Mouse (Mus musculus) forebrain, embryonic 14.5 days (tissue): Measurements from ENCODE around the gene Cuta. TPM values are rescaled to one million over a fixed set of nuclear protein-coding genes. Genes with fewer than 3 reads are reported as not detected.
"Not testable (repeated sequence)": the region's sequence is repeated elsewhere in the genome, so short reads cannot be mapped to it uniquely, and the experiment has no call there.

ENCODE experiments used
- ATAC-seq: fragments of 200-750 bp; cut with Nextera tagmentation; 2 replicates; pipeline ENCODE4 v1.8.0; 2017; ENCODE audit warnings: mild to moderate bottlenecking, moderate library complexity
- DNase-seq: peaks from one replicate; pipeline ENCODE4 v3.0.0-alpha.2; 2015; ENCODE audit warnings: low spot score
- H3K27ac ChIP-seq: fragments of 300-500 bp; sonication (generic); 2 replicates; pipeline ENCODE4 v1.5.1; 2014; ENCODE audit warnings: low read depth, mild to moderate bottlenecking, control low read depth, low read length, moderate library complexity
- H3K27me3 ChIP-seq: fragments of 300-500 bp; sonication (generic); replicated peaks from 2 replicates; pipeline ENCODE4 v1.6.1; 2014; ENCODE audit warnings: low read length, control low read depth, mixed read lengths; ENCODE audit not compliant: control insufficient read depth, insufficient read depth
- H3K36me3 ChIP-seq: fragments of 300-500 bp; sonication (generic); 2 replicates; pipeline ENCODE4 v1.6.1; 2014; ENCODE audit warnings: low read length, control low read depth; ENCODE audit not compliant: control insufficient read depth, insufficient read depth
- H3K4me1 ChIP-seq: fragments of 300-500 bp; sonication (generic); 2 replicates; pipeline ENCODE4 v1.6.1; 2014; ENCODE audit warnings: antibody characterized with exemption, low read length, control low read depth; ENCODE audit not compliant: control insufficient read depth, insufficient read depth
- H3K4me2 ChIP-seq: fragments of 300-500 bp; sonication (generic); 2 replicates; pipeline ENCODE4 v1.6.1; 2014; ENCODE audit warnings: mild to moderate bottlenecking, control low read depth, low read length
- H3K4me3 ChIP-seq: fragments of 300-500 bp; sonication (generic); 2 replicates; pipeline ENCODE4 v1.5.1; 2014; ENCODE audit warnings: low read depth, low read length, control low read depth
- H3K9ac ChIP-seq: fragments of 300-500 bp; sonication (generic); 2 replicates; pipeline ENCODE4 v1.6.1; 2014; ENCODE audit warnings: mild to moderate bottlenecking, low read length, control low read depth, moderate library complexity
- H3K9me3 ChIP-seq: fragments of 300-500 bp; sonication (generic); replicated peaks from 2 replicates; pipeline ENCODE4 v1.6.1; 2016; ENCODE audit warnings: low read length, control low read depth, mixed read lengths; ENCODE audit not compliant: control insufficient read depth
- WGBS: fragments of 180-500 bp; shearing (Covaris S2); extraction: QIAGEN DNeasy Blood & Tissue Kit; methylation state at CpG from one replicate; pipeline ENCODE4 v1.1.7; 2014; 5-methylcytosine and 5-hydroxymethylcytosine counted together
- polyA plus RNA-seq: library from polyadenylated mRNA; unstranded; fragments of >200 nt; fragmentation: Nextera tagmentation; extraction: Ambion mirVana; gene quantifications from 2 replicates; pipeline ENCODE4 v1.2.1, GENCODE M21; 2014

Gene Cuta
- polyA plus RNA-seq, 1 experiment from 2014 or later = 150 TPM

GRCm38 (mm10) chr17:26917560-26917959 lies 21.8 kb downstream of the Cuta start:
- Histone ChIP-seq H3K9ac (peak overlapping the region; percentile 64), H3K4me3 (peak overlapping the region; percentile 60), H3K4me2 (peak overlapping the region; percentile 63)
- 0% methylated on average over 12 of the region's 12 CpGs for WGBS
- H3K27ac ChIP-seq, H3K27me3 ChIP-seq, DNase-seq, H3K9me3 ChIP-seq, H3K36me3 ChIP-seq, ATAC-seq, H3K4me1 ChIP-seq: not testable (repeated sequence)

DNA sequence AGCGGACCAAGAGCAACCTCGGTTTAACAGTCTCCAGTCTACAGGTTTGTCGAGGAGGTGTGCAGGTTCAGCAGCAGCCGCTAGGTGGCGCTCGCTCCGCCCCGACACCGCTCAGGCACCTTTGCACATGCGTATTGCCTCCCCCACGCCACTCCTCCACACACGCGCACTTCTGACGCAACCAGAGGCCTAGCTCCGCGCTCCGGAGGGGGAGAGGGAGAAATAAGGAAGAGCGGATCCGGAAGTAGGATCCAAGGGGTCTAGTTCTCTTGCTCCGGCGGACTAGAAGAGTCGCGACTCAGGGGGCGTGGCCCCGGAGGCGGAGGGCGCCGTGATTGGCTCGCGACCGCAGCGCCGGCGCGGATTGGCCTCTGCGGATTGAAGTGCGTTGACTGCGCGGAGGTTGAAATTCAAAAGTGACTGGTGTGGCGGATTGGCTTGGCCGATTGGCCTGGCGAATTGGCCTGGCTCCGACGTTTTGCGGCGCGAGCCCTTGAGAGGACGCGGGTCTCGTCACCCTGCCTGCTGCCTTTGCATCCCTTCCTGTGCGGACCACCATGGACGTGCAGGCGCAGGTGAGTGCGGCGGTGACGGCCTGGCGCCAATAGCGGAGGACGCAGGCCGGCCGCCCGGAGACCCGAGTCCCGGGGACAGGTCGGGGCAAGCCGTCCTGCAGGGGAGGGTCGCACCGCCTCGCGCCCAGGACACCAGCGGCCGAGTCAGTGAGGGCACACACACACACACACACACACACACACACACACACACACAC lies 22.5 kb downstream of the Cuta start, which contains the start of gene Kifc5b:
TSS of gene Kifc5b (plus strand) at position 381 of the 772 bp plus-strand sequence.
- ATAC-seq = peak; percentile 100
- WGBS = under 1% methylated on average over 70 of the region's 72 CpGs
- no peak within 1 kb of the TSS for H3K27ac ChIP-seq

GRCm38 (mm10) chr17:26915248-26915647 lies 24.1 kb downstream of the Cuta start:
- no peaks in the 10 kb centered on the region for H3K27me3 ChIP-seq
- DNase-seq = no peak
- no peaks in the 10 kb centered on the region for H3K36me3 ChIP-seq
- no peaks in the 10 kb centered on the region for H3K9me3 ChIP-seq
- H3K9ac ChIP-seq = no peak overlapping the region
- no peak for ATAC-seq
- H3K4me3 ChIP-seq = no peak overlapping the region
- 38% methylated on average over 1 of the region's 1 CpGs for WGBS
- no peak overlapping the region for H3K27ac ChIP-seq
- no peaks in the 10 kb centered on the region for H3K4me1 ChIP-seq
- no peak overlapping the region for H3K4me2 ChIP-seq

More for the DNA sequence above, 22.5 kb downstream of the Cuta start, which contains the start of gene Kifc5b:
- no peaks in the 10 kb centered on the region for H3K9me3 ChIP-seq
- peak; percentile 100 for DNase-seq
- H3K9ac ChIP-seq = peak within 1 kb of the TSS; percentile 64
- H3K4me2 ChIP-seq = peak within 1 kb of the TSS; percentile 63
- no peaks in the 10 kb centered on the region for H3K4me1 ChIP-seq
- peaks cover 5% of the 10 kb centered on the region; the same call in 1 of the 2 replicates for H3K36me3 ChIP-seq
- no peaks in the 10 kb centered on the region for H3K27me3 ChIP-seq
- H3K4me3 ChIP-seq = peak within 1 kb of the TSS; percentile 60

- DNase-seq, H3K36me3 ChIP-seq, ATAC-seq, H3K27ac ChIP-seq, H3K4me1 ChIP-seq, H3K4me3 ChIP-seq, H3K9ac ChIP-seq, H3K4me2 ChIP-seq, H3K9me3 ChIP-seq, H3K27me3 ChIP-seq: not testable (repeated sequence)
- 62% methylated on average over 14 of the region's 15 CpGs for WGBS
Measured at GRCm38 (mm10) chr17:26907506-26907905, 31.9 kb downstream of the Cuta start.

DNA sequence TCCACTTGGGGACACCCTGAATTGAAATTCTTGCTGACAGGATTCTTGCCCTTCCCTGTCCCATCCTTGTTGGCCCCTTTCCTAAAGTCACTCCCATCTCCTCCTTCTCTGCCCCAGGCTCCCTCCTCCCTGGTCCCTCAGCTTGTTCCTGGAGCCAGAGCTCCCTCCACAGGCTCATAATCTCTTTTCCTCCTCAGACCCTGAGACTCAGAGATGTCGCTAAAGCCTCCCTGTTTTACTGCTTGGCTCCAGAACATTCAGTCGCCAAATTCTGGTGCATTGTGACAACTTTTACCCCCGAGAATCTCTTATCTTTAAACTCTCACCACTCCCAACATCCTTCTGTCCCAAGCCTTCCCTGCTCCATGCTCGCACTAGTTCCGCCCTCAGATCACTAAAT lies 35.0 kb downstream of the Cuta start:
- Histone ChIP-seq H3K36me3 (no peaks in the 10 kb centered on the region), H3K27me3 (no peaks in the 10 kb centered on the region), H3K9me3 (no peaks in the 10 kb centered on the region), H3K4me2 (no peak overlapping the region), H3K27ac (no peak overlapping the region), H3K9ac (no peak overlapping the region), H3K4me1 (no peaks in the 10 kb centered on the region), H3K4me3 (no peak overlapping the region)
- no peak for ATAC-seq
- 58% methylated on average over 5 of the region's 5 CpGs for WGBS
- no peak for DNase-seq

- Histone ChIP-seq H3K27me3 (0 out of 2 replicates have a peak, but pooled peaks cover 4% of the 10 kb centered on the region), H3K9ac (no peak overlapping the region), H3K36me3 (no peaks in the 10 kb centered on the region), H3K4me3 (no peak overlapping the region), H3K27ac (no peak overlapping the region), H3K9me3 (no peaks in the 10 kb centered on the region), H3K4me1 (no peaks in the 10 kb centered on the region), H3K4me2 (no peak overlapping the region)
- 82% methylated on average over 6 of the region's 6 CpGs for WGBS
- DNase-seq (no peak), ATAC-seq (no peak)
Measured at GRCm38 (mm10) chr17:26900916-26901315, 38.5 kb downstream of the Cuta start.

GRCm38 (mm10) chr17:26895578-26895977 lies 43.8 kb downstream of the Cuta start:
- whole genome bisulfite sequencing = 11% methylated on average over 10 of the region's 10 CpGs
- H3K4me3 ChIP-seq = no peak overlapping the region
- no peak overlapping the region for H3K4me2 ChIP-seq
- H3K27ac ChIP-seq = no peak overlapping the region
- no peaks in the 10 kb centered on the region for H3K36me3 ChIP-seq
- ATAC-seq = no peak
- H3K9me3 ChIP-seq = no peaks in the 10 kb centered on the region
- no peak overlapping the region for H3K9ac ChIP-seq
- peak; percentile 59 for DNase-seq
- H3K27me3 ChIP-seq = 0 out of 2 replicates have a peak, but pooled peaks cover 4% of the 10 kb centered on the region
- peaks cover 16% of the 10 kb centered on the region for H3K4me1 ChIP-seq

DNA sequence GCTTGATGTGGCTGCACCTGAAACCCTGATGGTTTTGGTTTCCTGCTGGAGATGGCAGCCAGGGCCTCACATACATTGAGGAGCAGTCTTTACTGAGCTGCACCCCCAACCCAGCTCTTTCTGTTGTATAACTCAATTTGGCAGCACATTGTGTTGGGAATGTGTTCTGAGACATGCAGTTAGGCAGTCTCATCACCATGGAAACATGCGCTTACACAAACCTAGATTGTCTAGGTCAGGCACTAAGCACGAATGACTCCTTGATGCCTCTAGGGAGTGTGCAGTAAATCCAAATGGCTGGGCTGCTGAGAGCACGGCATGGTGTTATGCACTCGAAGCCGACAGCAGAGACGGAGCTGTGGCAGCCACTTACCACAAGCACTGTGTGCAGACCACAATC lies 45.0 kb downstream of the Cuta start:
- ATAC-seq = no peak
- H3K36me3 ChIP-seq = no peaks in the 10 kb centered on the region
- H3K4me2 ChIP-seq = no peak overlapping the region
- 80% methylated on average over 6 of the region's 6 CpGs for WGBS
- H3K27me3 ChIP-seq = 0 out of 2 replicates have a peak, but pooled peaks cover 4% of the 10 kb centered on the region
- H3K4me1 ChIP-seq = peaks cover 16% of the 10 kb centered on the region
- H3K27ac ChIP-seq = no peak overlapping the region
- DNase-seq = peak; percentile 22
- no peaks in the 10 kb centered on the region for H3K9me3 ChIP-seq
- no peak overlapping the region for H3K4me3 ChIP-seq
- no peak overlapping the region for H3K9ac ChIP-seq

DNA sequence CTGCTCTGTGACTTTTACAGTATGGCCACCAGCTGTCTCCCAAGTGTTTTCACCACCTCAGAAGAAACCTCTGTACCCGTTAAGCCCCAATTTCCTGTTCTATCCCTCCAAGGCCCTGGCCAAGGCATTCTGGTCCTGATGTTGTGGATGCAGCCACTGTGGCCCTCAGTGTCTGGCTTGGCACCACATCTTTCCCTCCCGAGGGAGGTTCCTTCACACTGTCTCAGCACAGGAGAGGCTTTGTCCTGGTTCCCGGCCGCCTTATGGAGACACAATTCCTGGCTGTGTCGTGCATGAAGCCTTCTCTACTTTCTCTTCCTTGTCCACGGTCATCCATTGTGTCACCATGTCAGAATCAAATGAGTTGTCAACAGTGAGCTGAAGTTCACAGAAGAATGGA lies 45.9 kb downstream of the Cuta start:
- Histone ChIP-seq H3K9me3 (no peaks in the 10 kb centered on the region), H3K4me1 (peaks cover 16% of the 10 kb centered on the region), H3K27ac (peak overlapping the region; percentile 23; the same call in 1 of the 2 replicates), H3K4me2 (no peak overlapping the region), H3K27me3 (peaks cover 6% of the 10 kb centered on the region; the same call in 1 of the 2 replicates), H3K36me3 (no peaks in the 10 kb centered on the region), H3K4me3 (no peak overlapping the region), H3K9ac (peak overlapping the region; percentile 6)
- 55% methylated on average over 6 of the region's 6 CpGs for WGBS
- DNase-seq (no peak), ATAC-seq (no peak)
